ENCODE assay signal across 23 mouse cellular contexts in the genomic region with DNA sequence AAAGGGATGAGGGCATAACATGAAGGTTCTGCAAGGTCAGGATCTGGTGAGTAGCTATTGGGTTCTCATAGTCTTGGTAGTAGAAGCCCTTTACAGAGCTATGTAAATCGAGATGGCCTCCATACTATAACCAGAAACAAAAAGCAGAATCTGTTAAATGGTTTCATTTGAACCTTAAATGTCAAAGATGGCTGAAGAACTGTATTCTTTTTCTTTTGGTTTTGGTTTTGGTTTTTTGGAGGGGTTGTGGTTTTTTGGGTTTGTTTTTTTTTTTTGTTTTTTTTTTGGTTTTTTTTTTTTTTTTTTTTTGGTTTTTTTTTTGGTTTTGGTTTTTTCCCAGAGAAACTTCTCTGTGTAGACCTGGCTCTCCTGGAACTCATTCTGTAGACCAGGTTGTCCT.
"Had no signal": no experiment of that assay in that cellular context is flagged by ENCODE, and none has a peak within 500 bp of the region (broad histone marks: within the 10 kb centered on the region; RNA-seq: fewer than 3 reads in every experiment).

No protein-coding gene starts in this region.

- H3K27me3 ChIP-seq: heart, embryonic 13.5 days; heart, embryonic 15.5 days; hindbrain, embryonic 13.5 days; hindbrain, embryonic 15.5 days; kidney, embryonic 15.5 days; limb, embryonic 13.5 days; limb, embryonic 15.5 days; liver, embryonic 12.5 days had no signal

- H3K9me3 ChIP-seq: heart, embryonic 13.5 days; heart, embryonic 15.5 days; hindbrain, embryonic 13.5 days; hindbrain, embryonic 15.5 days; kidney, embryonic 15.5 days; limb, embryonic 13.5 days; limb, embryonic 15.5 days; liver, embryonic 12.5 days had no signal

- H3K4me1 ChIP-seq: hindbrain, embryonic 13.5 days; hindbrain, embryonic 15.5 days; kidney, embryonic 15.5 days; limb, embryonic 13.5 days; limb, embryonic 15.5 days; liver, embryonic 12.5 days had no signal

- H3K27ac ChIP-seq: heart, embryonic 13.5 days; heart, embryonic 15.5 days; hindbrain, embryonic 13.5 days; hindbrain, embryonic 15.5 days; hindbrain, postnatal 0 days; kidney, embryonic 15.5 days; kidney, postnatal 0 days; left cerebral cortex, adult 2 months; limb, embryonic 13.5 days; limb, embryonic 15.5 days; liver, embryonic 12.5 days; liver, embryonic 14.5 days had no signal

- H3K4me2 ChIP-seq: heart, embryonic 11.5 days; heart, embryonic 13.5 days; heart, embryonic 15.5 days; hindbrain, embryonic 13.5 days; hindbrain, embryonic 15.5 days; kidney, embryonic 15.5 days; limb, embryonic 13.5 days; limb, embryonic 15.5 days; liver, embryonic 12.5 days had no signal

- H3K4me3 ChIP-seq: heart, embryonic 13.5 days; heart, embryonic 15.5 days; hindbrain, embryonic 13.5 days; hindbrain, embryonic 15.5 days; kidney, embryonic 15.5 days; layer of hippocampus, adult 2 months; left cerebral cortex, adult 2 months; limb, embryonic 13.5 days; limb, embryonic 15.5 days; liver, embryonic 12.5 days had no signal

- H3K9ac ChIP-seq: heart, embryonic 13.5 days; heart, embryonic 15.5 days; hindbrain, embryonic 13.5 days; hindbrain, embryonic 15.5 days; kidney, embryonic 15.5 days; limb, embryonic 13.5 days; limb, embryonic 15.5 days; liver, embryonic 12.5 days; liver, embryonic 14.5 days had no signal

- ATAC-seq: hindbrain, postnatal 0 days; intestine, embryonic 16.5 days; liver, embryonic 12.5 days had no signal

- DNase-seq: gastrocnemius, postnatal 14 days; heart, postnatal 14 days; heart, postnatal 36 days; kidney, adult 11 months; kidney, adult 2 months; kidney, adult 9 months; kidney, postnatal 14 days; kidney, postnatal 36 days had no signal
